ENCODE assay signal across 10 mouse cellular contexts in the genomic region with DNA sequence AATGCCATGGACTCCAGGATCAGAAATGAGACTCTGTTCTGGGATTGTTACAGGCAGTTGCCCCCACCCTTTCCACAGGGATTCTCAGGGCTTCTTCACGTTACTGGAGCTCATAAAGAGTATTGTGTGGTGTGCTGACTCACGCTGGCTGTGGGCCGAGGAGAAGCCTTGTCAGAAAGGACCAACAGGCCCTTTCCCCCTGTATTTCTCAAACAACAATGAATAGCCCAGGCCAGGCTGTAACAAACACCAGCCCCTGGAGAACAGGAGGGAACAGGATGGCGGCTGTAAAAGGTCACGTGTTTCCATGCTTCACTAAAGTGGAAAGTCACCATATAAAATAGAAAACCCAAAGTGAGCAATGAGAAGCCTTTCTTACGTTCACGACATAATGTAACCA. TPM values are rescaled to one million over a fixed set of nuclear protein-coding genes. Genes with fewer than 3 reads are reported as not detected.
A peak's percentile ranks its signal among the peaks of the same experiment; 100 is the strongest.
DNase-seq lines count a peak whose midpoint lies in the region; ATAC-seq and TF ChIP-seq lines count a peak whose summit lies in the region.
"Had no signal": no experiment of that assay in that cellular context is flagged by ENCODE, and none has a peak within 500 bp of the region (broad histone marks: within the 10 kb centered on the region; RNA-seq: fewer than 3 reads in every experiment).

No protein-coding gene starts in this region.

- ATAC-seq in hindbrain, embryonic 12.5 days (ENCODE audit: low FRiP score): no peak
- no peak for ATAC-seq in hindbrain, embryonic 13.5 days (ENCODE audit: low FRiP score)
- no peak for ATAC-seq in liver, embryonic 15.5 days (ENCODE audit: insufficient read depth)

- 27% methylated on average over 7 of the region's 7 CpGs for WGBS in hindbrain, embryonic 12.5 days
- WGBS in hindbrain, embryonic 13.5 days: 33% methylated on average over 7 of the region's 7 CpGs
- 46% methylated on average over 7 of the region's 7 CpGs for WGBS in liver, embryonic 15.5 days (ENCODE audit: insufficient replicate concordance)

- no peak for TF ChIP-seq CTCF in MEL (IDR thresholded peaks at IDR 0.05 in 2 of 3, conservative IDR thresholded peaks at IDR 0.05 in 1 of 3; ENCODE audit: control insufficient read depth in 1 of 3, insufficient read depth in 1 of 3, low read depth in 2 of 3, low read length in 3 of 3, poor library complexity in 1 of 3, severe bottlenecking in 1 of 3)
- no peak for TF ChIP-seq CTCF in layer of hippocampus, adult 2 months (conservative IDR thresholded peaks at IDR 0.05)

- H3K4me2 ChIP-seq in hindbrain, embryonic 12.5 days (replicated peaks): no peak overlapping the region
- H3K4me2 ChIP-seq in hindbrain, embryonic 13.5 days: no peak overlapping the region
- peak overlapping the region; percentile 29 for H3K4me2 ChIP-seq in liver, embryonic 15.5 days

- no peaks in the 10 kb centered on the region for H3K36me3 ChIP-seq in hindbrain, embryonic 12.5 days
- no peaks in the 10 kb centered on the region for H3K36me3 ChIP-seq in hindbrain, embryonic 13.5 days
- H3K36me3 ChIP-seq in MEL (ENCODE audit: control insufficient read depth in 1 of 2, insufficient read depth in 2 of 2, low read length in 2 of 2): peaks cover 0 to 18% of the 10 kb centered on the region in 2 experiments; a peak in 2 of 4 replicates
- H3K36me3 ChIP-seq in liver, embryonic 15.5 days (replicated peaks): no peaks in the 10 kb centered on the region

- no peak overlapping the region for H3K9ac ChIP-seq in hindbrain, embryonic 12.5 days
- no peak overlapping the region for H3K9ac ChIP-seq in hindbrain, embryonic 13.5 days
- H3K9ac ChIP-seq in MEL (ENCODE audit: control insufficient read depth, low read depth, low read length, poor library complexity, severe bottlenecking): peak overlapping the region; percentile 11
- 0 out of 2 replicates have a peak overlapping the region, but pooled peaks have one; percentile 13 for H3K9ac ChIP-seq in liver, embryonic 15.5 days

- peak overlapping the region; percentile 40; the same call in 1 of the 2 replicates for H3K27ac ChIP-seq in hindbrain, embryonic 12.5 days
- H3K27ac ChIP-seq in hindbrain, embryonic 13.5 days: no peak overlapping the region
- H3K27ac ChIP-seq in MEL (ENCODE audit: control insufficient read depth, low read depth, low read length): peak overlapping the region; percentile 58
- H3K27ac ChIP-seq in liver, embryonic 15.5 days (replicated peaks): peak overlapping the region; percentile 98
- no peak overlapping the region for H3K27ac ChIP-seq in layer of hippocampus, adult 2 months

- H3K79me2 ChIP-seq in MEL (ENCODE audit: control insufficient read depth, insufficient read depth, low read length, poor library complexity): no peaks in the 10 kb centered on the region

- no peak for TF ChIP-seq RAD21 in MEL (IDR thresholded peaks at IDR 0.05; ENCODE audit: low read depth, low read length)

- no peak overlapping the region for H3K4me3 ChIP-seq in hindbrain, embryonic 12.5 days
- H3K4me3 ChIP-seq in hindbrain, embryonic 13.5 days: no peak overlapping the region
- peak overlapping the region in 1 of 2 experiments; percentile 0; a peak in 1 of 4 replicates for H3K4me3 ChIP-seq in MEL (ENCODE audit: control insufficient read depth in 1 of 2, insufficient read depth in 1 of 2, low read depth in 2 of 2, low read length in 2 of 2)
- no peak overlapping the region for H3K4me3 ChIP-seq in liver, embryonic 15.5 days (replicated peaks)
- H3K4me3 ChIP-seq in layer of hippocampus, adult 2 months: no peak overlapping the region

- DNase-seq in MEL (ENCODE audit: low read depth, low spot score): peak; percentile 80
- peak; percentile 59 for DNase-seq in gastrocnemius, adult 18-20 months (ENCODE audit: low spot score)
- no peak for DNase-seq in cerebellum, adult 9-10 months
- DNase-seq in layer of hippocampus, adult 2 months (ENCODE audit: low spot score in 2 of 2): no peak
- no peak for DNase-seq in kidney, postnatal 25 days
- DNase-seq: cerebellum, postnatal 36 days; left cerebral cortex, postnatal 4 days had no signal

- peak in 1 of 2 experiments; percentile 14; a peak in 1 of 4 replicates for TF ChIP-seq EP300 in MEL (IDR thresholded peaks at IDR 0.05; ENCODE audit: low read depth in 1 of 2, low read length in 2 of 2)

- no peaks in the 10 kb centered on the region for H3K9me3 ChIP-seq in hindbrain, embryonic 12.5 days (replicated peaks)
- H3K9me3 ChIP-seq in hindbrain, embryonic 13.5 days: no peaks in the 10 kb centered on the region
- no peaks in the 10 kb centered on the region for H3K9me3 ChIP-seq in MEL (replicated peaks; ENCODE audit: insufficient read depth, low read length)
- H3K9me3 ChIP-seq in liver, embryonic 15.5 days (replicated peaks): no peaks in the 10 kb centered on the region

- TF ChIP-seq POLR2A in MEL (IDR thresholded peaks at IDR 0.05; ENCODE audit: control insufficient read depth in 1 of 2, insufficient read depth in 1 of 2, low read depth in 1 of 2, low read length in 2 of 2, poor library complexity in 1 of 2): peak in 1 of 2 experiments; percentile 35; a peak in 1 of 4 replicates

- peaks cover 15% of the 10 kb centered on the region for H3K4me1 ChIP-seq in hindbrain, embryonic 12.5 days
- peaks cover 12% of the 10 kb centered on the region for H3K4me1 ChIP-seq in hindbrain, embryonic 13.5 days (replicated peaks)
- H3K4me1 ChIP-seq in MEL (ENCODE audit: control insufficient read depth in 1 of 2, insufficient read depth in 2 of 2, low read length in 2 of 2): peaks cover 6 to 28% of the 10 kb centered on the region in 2 experiments
- peaks cover 42% of the 10 kb centered on the region for H3K4me1 ChIP-seq in liver, embryonic 15.5 days (replicated peaks)

- no peaks in the 10 kb centered on the region for H3K27me3 ChIP-seq in hindbrain, embryonic 12.5 days
- H3K27me3 ChIP-seq in hindbrain, embryonic 13.5 days: no peaks in the 10 kb centered on the region
- H3K27me3 ChIP-seq in MEL (ENCODE audit: control insufficient read depth in 1 of 2, insufficient read depth in 2 of 2, low read length in 2 of 2): no peaks in the 10 kb centered on the region
- peaks cover 11% of the 10 kb centered on the region; the same call in 1 of the 2 replicates for H3K27me3 ChIP-seq in liver, embryonic 15.5 days

TF ChIP-seq in MEL, 35 proteins besides CTCF, POLR2A, EP300 and RAD21:
- 0 out of 2 replicates have a peak, but pooled peaks have one; percentile 43 for TF ChIP-seq JUND (IDR thresholded peaks at IDR 0.05; ENCODE audit: low read depth, low read length)
- TF ChIP-seq USF1 (IDR thresholded peaks at IDR 0.05; ENCODE audit: low read depth, low read length): peak; percentile 85
- no peak for TF ChIP-seq MYB (IDR thresholded peaks at IDR 0.05; ENCODE audit: low read depth, low read length)
- TF ChIP-seq MXI1 (IDR thresholded peaks at IDR 0.05; ENCODE audit: low read depth, low read length): peak; percentile 52
- 0 out of 2 replicates have a peak, but pooled peaks have one; percentile 52 for TF ChIP-seq GABPA (IDR thresholded peaks at IDR 0.05; ENCODE audit: low read depth, low read length)
- TF ChIP-seq MAX (IDR thresholded peaks at IDR 0.05; ENCODE audit: low read length): peak; percentile 64
- TF ChIP-seq NELFE (IDR thresholded peaks at IDR 0.05; ENCODE audit: low read depth, low read length): 0 out of 2 replicates have a peak, but pooled peaks have one; percentile 20
- no peak for TF ChIP-seq SMC3 (IDR thresholded peaks at IDR 0.05; ENCODE audit: low read depth, low read length)
- TF ChIP-seq MAZ (IDR thresholded peaks at IDR 0.05; ENCODE audit: low read depth, low read length): peak; percentile 27; the same call in 1 of the 2 replicates
- TF ChIP-seq ETS1 (IDR thresholded peaks at IDR 0.05; ENCODE audit: low read depth, low read length): peak; percentile 50; the same call in 1 of the 2 replicates
- TF ChIP-seq POLR2AphosphoS2 (IDR thresholded peaks at IDR 0.05; ENCODE audit: low read length): no peak
- peak; percentile 31; the same call in 1 of the 2 replicates for TF ChIP-seq MYC (IDR thresholded peaks at IDR 0.05; ENCODE audit: low read depth, low read length)
- no peak for TF ChIP-seq GATA1 (IDR thresholded peaks at IDR 0.05; ENCODE audit: low read depth, low read length)
- TF ChIP-seq TBP (IDR thresholded peaks at IDR 0.05; ENCODE audit: low read depth, low read length): peak; percentile 61; the same call in 1 of the 2 replicates
- TF ChIP-seq TCF12 (IDR thresholded peaks at IDR 0.05; ENCODE audit: low read depth, low read length): no peak
- TF ChIP-seq TAL1 (IDR thresholded peaks at IDR 0.05; ENCODE audit: low read length): no peak
- TF ChIP-seq BHLHE40 (IDR thresholded peaks at IDR 0.05; ENCODE audit: borderline replicate concordance, low read depth, low read length): no peak

RNA-seq across cellular contexts. Expression of a gene that starts 28.2 kb away (rescaled TPM):
- 404 and 420 TPM in 2 replicates for polyA plus RNA-seq in hindbrain, embryonic 12.5 days (2016; fragmentation: Nextera tagmentation; extraction: Ambion mirVana)
- 246 and 249 TPM in 2 replicates for polyA plus RNA-seq in hindbrain, embryonic 13.5 days (2015; fragmentation: Nextera tagmentation; extraction: Ambion mirVana)
- total RNA-seq in MEL (2012; rRNA removed): 392 and 554 TPM in 2 replicates
- polyA plus RNA-seq in MEL (2012; ENCODE audit: insufficient read depth in 1 of 2, insufficient read length in 2 of 2, low read depth in 1 of 2, low replicate concordance in 2 of 2, missing spikeins in 1 of 2): 100 to 1,000 TPM in 1 of 2 experiments, 10 to 100 TPM in 1; 47.4 to 593 TPM
- 1 to 10 TPM; 5.5 to 8.3 TPM for total RNA-seq in gastrocnemius, adult 18-20 months (2021)
- polyA plus RNA-seq in liver, embryonic 15.5 days (2015; fragmentation: Nextera tagmentation; extraction: Ambion mirVana): 108 and 124 TPM in 2 replicates
- 100 to 1,000 TPM; 597 to 622 TPM for total RNA-seq in layer of hippocampus, adult 2 months (2021)

Comparison
In these comparisons a context has a peak if more than half of its experiments do, and no peak if none do; other contexts are left out.
1. H3K27ac ChIP-seq: peak in hindbrain, embryonic 12.5 days (single experiment), MEL (single experiment) and liver, embryonic 15.5 days (single experiment); none in hindbrain, embryonic 13.5 days (single experiment) and layer of hippocampus, adult 2 months (single experiment).
2. H3K9ac ChIP-seq: peak in MEL (single experiment) and liver, embryonic 15.5 days (single experiment); none in hindbrain, embryonic 12.5 days (single experiment) and hindbrain, embryonic 13.5 days (single experiment).
3. DNase-seq: peak in MEL (single experiment) and gastrocnemius, adult 18-20 months (single experiment); none in cerebellum, adult 9-10 months (single experiment), layer of hippocampus, adult 2 months (0 of 2) and kidney, postnatal 25 days (0 of 2).